Mouse (Mus musculus) v-Abl transformed pro-B cells (cell line): Measurements from ENCODE around the gene Cend1.
"Not testable (repeated sequence)": the region's sequence is repeated elsewhere in the genome, so short reads cannot be mapped to it uniquely, and the experiment has no call there.

Source experiments
- in situ Hi-C, 2 experiments: fragments of 400-800 bp; cut with MboI; formaldehyde crosslinking; loops; one replicate each; pipeline ENCODE4 v1.15.1; 2025; ENCODE audit not compliant: unreplicated experiment in 2 of 2

Cend1 gene

DNA sequence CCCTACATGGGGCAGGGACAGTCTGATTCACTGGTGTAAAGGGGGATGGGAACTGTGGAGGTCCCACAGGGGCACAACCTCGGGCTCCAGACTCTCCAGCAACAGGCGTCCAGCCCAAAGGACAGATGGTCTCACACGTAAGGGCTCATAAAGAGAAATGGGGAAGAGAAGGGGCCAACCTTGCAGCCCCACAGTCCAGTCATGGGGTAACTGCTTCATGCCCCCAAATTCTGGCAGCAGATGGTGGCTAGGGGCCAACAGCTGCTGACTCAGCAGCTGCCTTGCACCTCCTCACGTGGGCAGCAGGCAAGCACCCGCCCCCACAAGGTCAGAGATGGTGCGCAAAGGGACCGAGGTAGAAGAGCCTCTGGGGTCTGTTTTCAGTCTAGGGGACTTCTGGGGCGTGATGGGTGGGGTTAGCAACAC is 2.9 kb upstream of the Cend1 start:
- in situ Hi-C loops = no loop called here

DNA sequence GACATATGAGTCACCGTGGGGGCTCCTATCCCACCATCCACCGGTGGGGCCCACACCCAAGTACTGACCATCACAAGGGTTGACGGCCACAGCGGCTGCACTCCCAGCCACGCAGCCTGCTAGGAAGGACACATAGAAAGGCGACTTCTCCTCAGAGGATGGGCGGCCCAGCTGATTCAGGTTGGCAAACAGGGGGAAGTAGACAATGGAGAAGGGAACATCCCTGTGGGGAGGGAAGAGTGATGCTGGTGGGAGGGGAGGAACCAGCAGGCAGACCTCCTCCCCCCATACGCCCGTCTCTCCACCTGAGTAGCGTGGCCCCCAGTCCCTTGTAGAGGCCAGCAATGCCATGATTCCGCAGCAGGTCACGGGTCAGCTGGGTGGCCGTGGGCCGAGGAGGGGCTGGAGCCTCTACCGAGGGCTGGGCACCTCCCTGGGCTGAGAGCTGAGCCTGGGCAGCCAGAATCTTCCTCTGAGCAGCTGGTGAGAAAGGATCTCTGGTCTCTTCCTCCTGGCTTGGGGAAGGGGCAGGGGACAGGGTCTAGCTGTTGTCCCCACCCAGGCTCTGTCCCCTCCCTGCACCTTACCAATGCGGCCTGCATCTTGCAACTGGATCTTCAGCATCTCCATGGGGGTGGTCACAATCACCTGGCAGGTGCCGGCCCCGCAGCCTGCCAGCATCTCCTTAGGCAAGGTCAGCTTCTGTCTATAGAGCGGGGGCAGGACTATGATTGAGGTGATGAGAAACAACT is 2.3 kb upstream of the Cend1 start:
- in situ Hi-C loops = no loop called here

DNA sequence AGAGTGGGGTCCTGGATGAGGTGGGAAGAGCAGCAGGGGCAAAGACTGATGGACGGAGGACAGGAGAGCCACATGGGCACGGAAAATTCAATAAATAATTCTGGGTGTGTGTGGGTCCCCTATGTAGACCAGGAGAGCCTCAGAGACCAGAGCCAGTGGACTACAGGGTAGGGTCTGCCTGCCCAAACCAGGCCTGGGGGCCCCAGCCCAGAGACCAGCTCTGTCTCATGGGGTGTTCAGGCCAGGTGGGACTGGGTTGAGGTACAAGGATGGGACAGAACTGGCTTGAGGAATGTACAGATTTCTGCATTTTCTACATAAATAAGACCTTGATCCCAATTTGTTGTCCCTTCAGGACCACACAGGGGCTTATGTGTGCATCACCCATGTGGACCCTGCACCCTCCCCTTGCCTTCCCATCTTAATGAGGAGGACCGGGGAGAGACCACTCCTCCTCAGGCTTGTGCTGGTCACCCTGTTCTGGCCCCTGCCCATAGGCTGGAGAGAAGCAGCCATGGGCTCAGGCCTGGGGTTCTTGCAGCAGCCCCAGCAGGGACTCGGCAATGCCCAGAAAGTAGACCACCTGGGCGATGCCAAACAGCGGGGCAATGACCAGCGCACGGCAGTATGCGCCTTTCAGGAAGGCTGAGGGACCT is 1.4 kb upstream of the Cend1 start:
- in situ Hi-C loops = no loop called here

DNA sequence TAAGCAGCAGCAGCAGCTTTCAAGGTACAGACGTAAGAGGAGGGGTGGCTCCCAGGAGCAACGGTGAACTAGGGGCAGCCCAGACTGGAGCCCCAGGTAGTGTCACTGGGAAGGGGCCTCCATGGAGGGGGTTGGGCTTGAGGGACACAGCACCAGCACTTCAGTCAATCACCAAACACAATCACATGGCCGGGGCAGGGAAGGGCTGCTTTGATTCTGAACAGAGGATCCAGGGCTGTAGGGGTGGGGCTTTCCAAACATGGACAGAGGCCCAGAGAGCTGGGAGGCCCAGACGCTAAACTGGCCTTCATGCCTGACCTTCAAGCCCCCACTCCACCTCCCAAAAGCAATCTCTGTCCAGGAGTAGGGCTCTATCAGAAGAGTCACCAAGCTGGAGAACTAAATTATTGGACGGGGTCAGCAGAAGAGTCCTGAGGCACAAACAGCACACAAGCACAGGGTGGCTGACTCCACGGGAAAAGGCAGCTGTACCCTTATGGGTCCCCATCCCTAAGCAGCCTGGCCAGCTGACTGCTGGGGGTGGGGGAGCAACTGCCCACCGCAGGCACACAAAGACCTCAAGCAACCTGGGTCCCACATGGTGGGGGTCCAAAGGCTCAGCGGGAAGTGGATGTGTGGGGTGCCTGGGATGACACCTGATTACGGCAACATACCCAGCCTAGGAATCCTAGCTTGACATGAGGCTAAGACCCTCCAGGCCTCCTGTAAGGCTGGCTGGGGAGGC is 721 bp upstream of the Cend1 start:
- in situ Hi-C loops = no loop called here

DNA sequence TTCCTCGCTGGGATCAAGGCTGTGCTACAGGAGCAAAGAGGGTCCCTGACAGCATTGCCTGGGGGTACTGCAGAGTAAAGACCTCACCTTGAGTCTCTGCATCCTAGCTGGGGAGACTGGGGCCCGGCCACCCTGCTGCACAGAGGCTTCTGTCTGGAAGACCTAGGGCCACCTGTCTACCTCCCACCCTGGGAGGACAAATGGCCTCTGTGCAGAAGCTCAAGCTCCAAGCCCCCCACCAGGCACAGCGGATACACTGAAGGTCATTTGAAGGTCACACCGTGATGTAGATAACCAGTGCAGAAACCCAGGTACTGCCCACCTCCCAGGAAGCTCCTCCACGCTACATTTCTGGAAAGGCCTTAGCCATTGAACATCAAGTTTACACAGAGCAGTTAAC is 590 bp downstream of the Cend1 start:
- in situ Hi-C loops = no loop called here

DNA sequence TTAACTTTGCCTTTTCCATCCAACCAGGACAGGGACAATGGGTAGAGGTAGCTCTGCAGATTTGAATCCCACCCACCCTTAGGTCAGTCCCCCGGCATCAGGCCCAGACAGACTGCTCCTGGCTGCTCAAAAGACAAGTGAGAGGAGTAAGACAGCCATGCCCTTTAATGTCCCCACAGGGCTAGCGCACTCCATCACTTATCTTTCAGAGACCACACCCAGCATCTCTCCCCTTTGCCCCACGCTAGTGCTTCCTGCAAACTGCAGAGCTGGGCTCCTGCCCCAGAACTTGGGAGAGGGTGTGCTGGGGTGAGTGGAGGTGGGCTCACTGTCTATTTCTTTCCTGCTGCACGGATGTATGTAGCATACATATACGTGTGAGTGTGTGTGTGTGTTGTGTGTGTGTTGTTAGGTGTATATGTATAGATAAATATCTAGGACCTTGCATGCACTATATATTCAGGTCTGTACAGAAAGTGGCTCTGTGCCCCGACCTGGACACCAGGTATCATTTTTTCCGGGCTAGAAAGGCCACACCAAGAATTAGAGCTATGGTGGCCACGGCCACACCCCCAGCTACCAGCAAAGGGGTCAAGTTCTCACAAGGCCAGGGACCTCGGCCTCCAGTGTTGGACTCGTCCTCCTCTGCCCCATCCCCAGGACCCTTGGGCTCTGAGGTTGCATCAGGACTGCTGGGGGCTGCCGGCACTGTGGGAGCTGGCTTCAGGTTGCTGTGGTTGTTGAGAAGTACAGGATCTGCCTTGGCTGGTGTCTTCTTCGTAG is 2.2 kb downstream of the Cend1 start:
- in situ Hi-C loops = no loop called here

DNA sequence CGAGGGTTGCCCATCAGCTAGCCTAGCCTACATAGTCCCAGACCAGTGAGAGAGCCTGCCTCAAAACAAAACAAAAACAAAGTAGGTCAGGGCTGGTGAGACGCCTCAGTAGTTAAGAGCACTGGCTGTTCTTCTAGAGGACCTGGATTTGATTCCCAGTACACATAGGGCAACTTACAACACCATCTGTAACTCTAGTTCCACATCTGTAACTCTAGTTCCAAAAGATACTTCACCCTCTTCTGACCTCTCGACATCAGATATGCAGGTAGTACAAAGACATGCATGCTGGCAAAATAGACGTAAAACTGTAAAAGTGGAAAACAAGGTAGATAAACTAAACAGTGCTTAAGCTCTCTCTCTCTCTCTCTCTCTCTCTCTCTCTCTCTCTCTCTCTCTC is 5.5 kb downstream of the Cend1 start:
- in situ Hi-C loops = no loop called here

DNA sequence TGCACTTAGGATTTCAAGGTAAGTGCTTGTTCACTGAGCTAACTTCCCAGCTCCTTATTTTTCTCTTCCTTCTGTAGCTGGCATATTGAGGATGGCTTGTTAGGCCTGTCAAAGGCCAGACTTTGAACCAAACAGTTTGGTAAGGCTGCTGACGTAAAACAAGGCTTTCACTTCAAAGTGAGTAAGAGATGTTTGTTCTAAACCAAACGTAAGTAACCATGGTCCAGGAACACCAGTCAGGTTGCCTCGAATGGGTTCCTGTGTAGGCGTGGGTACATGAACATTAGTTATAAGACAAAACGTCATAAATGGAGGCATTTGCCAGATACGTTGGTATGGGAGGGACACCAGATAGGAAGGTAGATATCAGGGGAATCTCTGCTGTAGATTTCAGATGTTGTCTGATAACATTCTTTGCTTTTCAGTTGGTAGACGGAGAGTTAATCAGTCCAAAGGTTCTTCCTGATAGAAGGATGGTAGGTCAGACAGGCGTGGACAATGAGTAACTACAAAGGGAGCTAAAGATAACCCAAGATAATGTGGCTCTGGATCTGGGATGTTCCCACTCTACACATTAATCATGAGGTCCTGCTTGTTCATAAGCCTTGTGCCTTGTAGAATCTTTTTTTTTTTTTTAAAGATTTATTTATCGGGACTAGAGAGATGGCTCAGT is 9.1 kb downstream of the Cend1 start:
- in situ Hi-C loops = no loop called here

DNA sequence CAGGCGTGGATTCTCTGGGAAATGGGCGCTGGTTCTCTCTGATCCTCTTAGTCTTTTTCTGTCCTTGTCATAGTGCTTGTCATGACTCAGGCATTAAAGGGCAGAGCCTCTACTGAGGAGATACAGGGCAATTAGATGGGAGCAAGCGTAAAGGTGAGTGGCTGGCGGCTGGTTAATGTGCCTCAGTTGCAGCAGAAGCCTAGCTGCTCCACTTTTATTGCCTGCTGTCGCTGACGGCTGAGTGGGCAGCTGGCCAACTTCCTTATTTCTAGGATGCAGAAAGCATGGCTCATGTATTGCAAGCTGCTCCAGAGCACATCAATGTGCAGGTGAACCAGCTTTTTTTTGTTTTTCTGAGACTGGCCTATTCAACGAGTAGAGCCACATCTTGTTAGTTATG is 10.3 kb downstream of the Cend1 start:
- in situ Hi-C loops = no loop called here

DNA sequence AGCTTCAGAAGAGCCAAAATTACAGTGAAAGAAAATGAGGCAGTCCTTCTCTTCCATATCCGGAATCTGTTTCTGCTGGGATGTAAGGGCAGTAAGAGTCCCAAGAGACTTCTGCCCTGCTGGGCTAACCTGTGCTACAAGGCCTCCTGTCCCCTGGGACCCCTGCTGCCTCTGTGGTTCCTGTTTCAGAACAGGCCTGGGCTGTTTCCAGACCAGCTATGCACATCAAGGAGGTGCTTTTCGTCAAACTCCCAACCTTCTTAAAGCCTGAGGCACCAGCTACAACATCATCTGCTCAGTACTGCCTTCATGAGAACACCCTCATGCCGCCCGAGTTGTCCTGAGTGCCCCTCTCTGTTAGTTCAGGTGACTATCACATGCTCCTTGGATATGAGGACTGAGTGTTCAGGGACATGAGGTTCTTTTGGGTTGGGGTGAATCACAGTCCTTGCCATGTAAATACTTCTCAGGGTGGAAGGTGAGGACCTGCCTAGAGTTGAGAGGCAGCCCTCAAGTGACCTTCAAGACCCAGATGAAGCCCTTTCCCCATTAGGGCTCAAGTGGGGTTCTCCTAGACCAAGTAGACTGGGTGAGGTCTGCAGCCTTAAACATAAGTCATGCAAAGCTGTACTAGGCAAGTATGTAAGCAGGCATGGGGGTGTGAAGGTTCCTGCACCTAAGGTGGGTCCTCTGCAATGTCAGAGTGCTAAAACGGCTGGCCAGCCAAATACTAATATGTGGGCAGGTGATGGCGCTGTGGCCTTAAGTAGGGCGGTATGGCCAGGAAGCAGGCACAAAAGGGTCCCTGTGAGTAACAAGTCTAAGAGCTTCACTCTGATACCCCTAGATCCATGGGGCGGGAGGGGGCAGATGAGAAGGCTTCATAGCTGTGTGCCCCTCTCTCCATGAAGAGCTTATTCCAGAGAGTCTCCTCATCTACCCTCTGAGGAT is 11.3 kb downstream of the Cend1 start:
- in situ Hi-C loops = no loop called here

DNA sequence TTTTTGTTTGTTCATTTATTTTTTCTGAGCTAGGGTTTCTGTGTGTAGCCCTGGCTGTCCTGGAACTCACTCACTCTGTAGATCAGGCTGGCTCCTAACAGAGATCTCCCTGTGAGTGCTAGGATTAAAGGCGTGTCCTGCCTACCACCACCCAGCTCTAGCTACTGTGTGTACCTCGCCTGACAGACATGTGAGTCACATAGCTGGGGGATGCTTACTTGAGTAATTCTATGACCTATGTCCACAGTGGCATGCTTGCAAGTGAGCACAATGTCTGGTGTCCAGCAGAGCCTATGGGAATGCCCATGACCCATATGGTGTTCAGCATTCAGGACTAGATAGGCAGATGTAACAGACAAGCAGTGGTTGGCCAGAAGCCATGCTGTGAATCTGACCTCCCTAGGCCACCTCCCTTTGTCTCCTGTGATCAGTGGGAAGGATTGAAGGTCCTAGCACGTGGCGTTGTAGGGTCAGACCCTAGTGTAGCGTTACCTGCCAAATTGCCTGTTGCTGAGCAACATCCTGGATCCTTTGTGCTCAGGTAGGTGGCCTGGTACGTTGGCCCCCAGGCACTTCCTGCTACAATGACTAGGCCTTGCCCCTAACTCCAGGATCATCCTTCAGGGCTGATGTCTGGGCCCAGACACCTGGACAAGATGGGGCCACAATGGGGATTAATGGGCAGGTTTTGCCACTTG is 13.0 kb downstream of the Cend1 start:
- in situ Hi-C loops = no loop called here

DNA sequence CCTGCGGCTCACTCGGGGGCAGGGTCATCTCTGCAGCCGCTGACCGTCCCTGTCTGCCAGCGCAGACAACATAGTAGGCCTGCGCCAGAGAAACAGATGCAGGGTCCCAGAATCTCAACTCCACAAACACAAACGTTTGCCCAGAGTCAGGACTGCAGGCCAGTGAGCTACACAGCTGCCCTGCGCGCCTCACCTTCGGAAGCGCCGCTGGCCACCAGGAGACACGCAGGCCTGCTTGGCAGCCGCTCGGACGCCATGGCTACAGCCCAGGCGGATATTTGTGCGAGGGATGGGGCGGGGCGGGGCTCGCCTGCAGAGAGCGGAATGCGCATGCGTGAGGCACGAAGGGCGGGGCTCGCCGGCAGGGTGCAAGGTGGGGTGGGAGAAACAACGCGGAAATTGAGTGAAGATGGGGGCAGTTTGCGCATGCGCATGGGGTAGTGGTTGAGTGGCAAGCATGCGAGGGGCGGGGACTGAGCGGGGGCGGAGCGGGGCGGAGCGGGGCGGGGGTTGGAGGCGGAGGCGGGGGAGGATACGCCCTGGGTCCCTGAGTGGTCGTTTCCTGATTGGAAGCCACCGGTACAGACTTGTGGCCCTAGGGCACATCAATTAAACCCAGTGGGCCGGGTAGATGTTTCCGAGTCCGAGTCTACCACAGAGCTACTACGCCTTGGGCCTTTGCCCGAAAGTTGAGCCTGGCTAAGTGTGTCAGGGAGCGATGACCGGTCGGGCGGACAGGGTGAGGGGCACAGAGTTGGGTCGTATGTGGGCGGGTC is 15.3 kb downstream of the Cend1 start, which contains the start of gene Gatd1:
Gene Gatd1 (minus strand): TSS at position 328 of the 776 bp plus-strand sequence.
- in situ Hi-C loops = loop anchor here (5.0 kb wide), 3 partner anchors 38 to 113 kb away; partner anchors contain the start of gene Pnpla2 (in 1 of the 2)

DNA sequence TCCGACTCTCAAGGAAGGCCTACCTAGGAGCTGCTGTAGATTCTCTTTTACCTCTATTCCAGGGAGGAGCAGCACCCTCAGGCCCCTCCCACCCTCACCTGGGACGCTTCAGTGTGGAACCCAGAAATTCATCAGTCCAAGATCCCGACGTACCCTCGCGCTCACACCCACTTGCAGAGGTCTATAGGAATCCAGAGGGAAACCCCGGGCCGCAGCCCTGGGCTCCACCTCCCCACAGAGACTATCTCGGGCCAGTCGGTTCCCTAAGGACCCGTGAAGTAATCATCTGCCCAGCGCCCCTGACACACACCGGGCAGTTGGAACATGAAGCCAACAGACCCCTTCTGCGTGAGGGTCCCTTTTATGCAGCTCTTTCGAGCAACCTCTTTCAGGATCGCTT is 16.0 kb downstream of the Cend1 start:
- in situ Hi-C loops = loop anchor here (5.0 kb wide), 3 partner anchors 39 to 114 kb away; partner anchors contain the start of gene Pnpla2 (in 1 of the 2)

DNA sequence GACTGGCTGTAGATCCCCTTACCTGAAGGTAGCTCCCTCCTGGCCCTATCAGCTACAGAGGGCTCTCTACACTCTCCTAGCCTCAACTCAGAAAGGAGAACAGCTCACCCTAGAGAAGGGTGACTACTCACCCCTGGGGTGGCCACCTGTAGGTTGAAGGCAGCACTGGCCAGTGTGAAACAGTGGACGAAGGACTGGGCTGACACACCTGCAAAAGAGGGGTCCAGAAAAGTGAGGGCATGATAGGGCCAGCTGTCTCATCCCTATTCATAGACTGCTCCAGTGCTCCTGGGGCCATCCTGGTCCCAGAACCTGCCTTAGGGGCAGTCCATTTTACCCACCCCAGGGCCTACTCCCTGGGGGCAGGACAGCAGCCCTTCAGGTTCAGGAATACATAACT is 17.6 kb downstream of the Cend1 start:
- in situ Hi-C loops = loop anchor here (5.0 kb wide), 3 partner anchors 41 to 116 kb away; partner anchors contain the start of gene Pnpla2 (in 1 of the 2)

DNA sequence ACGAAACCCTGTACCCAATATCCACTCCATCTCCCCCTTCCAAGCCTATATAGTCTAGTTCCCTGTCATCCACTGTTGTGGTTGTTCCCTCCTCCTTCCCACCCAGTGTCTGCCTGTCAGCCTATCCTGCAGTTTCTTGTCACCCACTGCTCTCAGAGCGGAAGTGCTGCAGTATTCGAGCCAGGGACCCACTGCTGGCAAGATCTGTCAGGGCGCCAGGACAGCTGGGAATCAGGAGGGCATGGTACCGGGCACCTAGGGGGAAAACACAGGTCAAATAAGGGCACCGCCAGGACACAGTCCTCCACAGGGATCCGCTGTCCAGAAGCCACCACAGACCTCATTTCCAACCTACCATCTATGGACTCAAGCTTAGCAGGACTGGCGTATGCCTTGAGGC is 18.7 kb downstream of the Cend1 start:
- in situ Hi-C loops = loop anchor here (5.0 kb wide), 3 partner anchors 42 to 117 kb away; partner anchors contain the start of gene Pnpla2 (in 1 of the 2)

DNA sequence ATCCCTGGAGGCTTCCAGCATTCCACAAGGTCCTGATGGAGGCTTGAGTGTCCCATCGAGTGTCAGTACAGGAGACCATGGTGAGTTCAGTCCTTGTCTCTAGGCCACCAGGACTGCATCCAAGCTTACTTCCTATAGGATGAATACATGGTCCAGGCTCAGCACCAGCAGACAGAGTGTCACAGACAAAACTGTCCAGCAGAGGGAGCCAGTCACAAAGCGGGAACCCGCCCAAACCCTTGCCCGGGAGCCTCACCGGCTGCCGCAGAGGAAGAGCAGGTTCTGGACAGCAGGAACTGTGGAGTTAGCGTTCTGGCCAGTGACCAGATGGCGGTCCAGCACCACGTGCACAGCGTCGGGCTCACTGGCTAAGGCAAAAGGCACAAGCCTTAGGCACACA is 20.5 kb downstream of the Cend1 start:
- in situ Hi-C loops = no loop called here

DNA sequence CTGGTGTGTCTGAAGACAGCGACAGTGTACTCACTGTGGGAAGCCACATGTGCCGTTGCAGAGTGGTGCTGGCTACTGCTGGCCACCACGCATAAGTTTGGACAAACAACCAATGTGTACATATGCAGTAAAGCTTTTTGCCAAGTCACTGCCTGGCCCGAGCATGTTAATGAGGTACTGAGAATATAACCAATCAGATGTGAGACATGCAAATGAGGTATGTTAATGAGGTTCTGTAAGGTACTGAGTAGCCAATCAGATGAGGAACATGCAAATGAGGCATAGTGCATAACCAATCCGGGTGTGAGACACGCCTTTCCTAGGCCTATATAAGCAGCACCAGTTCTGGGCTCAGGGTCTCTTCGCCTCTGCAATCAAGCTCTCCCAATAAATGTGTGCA is 21.6 kb downstream of the Cend1 start:
- in situ Hi-C loops = not testable (repeated sequence)
